Mouse (Mus musculus) splenic B cell, adult 2 months (primary cell): Measurements from ENCODE around the gene Cyp4a10.
A peak's percentile ranks its signal among the peaks of the same experiment; 100 is the strongest.
"Not testable (repeated sequence)": the region's sequence is repeated elsewhere in the genome, so short reads cannot be mapped to it uniquely, and the experiment has no call there.

ENCODE experiments used
- DNase-seq: peaks from one replicate; pipeline ENCODE4 v3.0.0-alpha.2; 2011; ENCODE audit warnings: low read depth, low spot score
- H3K27me3 ChIP-seq: 2 replicates; pipeline ENCODE4 v1.6.1; 2012; ENCODE audit warnings: mild to moderate bottlenecking, low read length, moderate library complexity, mixed read lengths; ENCODE audit not compliant: control insufficient read depth, poor library complexity, insufficient read depth, severe bottlenecking
- H3K36me3 ChIP-seq: 2 replicates; pipeline ENCODE4 v1.6.1; 2012; ENCODE audit warnings: mild to moderate bottlenecking, low read length, moderate library complexity, mixed read lengths; ENCODE audit not compliant: control insufficient read depth, poor library complexity, insufficient read depth, severe bottlenecking

Cyp4a10 gene

GRCm38 (mm10) chr4:115518000-115518399 is at the start of gene Cyp4a10:
Gene Cyp4a10 (plus strand): TSS chr4:115518264.
- not testable (repeated sequence) for DNase-seq, H3K27me3 ChIP-seq, H3K36me3 ChIP-seq

- not testable (repeated sequence) for H3K36me3 ChIP-seq, H3K27me3 ChIP-seq, DNase-seq
Observed at GRCm38 (mm10) chr4:115473585-115473984, 44.5 kb upstream of the Cyp4a10 start.

- DNase-seq = peak; percentile 5
- H3K36me3 ChIP-seq, H3K27me3 ChIP-seq: not testable (repeated sequence)
Observed at GRCm38 (mm10) chr4:115476051-115476450, 42.0 kb upstream of the Cyp4a10 start.

GRCm38 (mm10) chr4:115481006-115481652 is 36.9 kb upstream of the Cyp4a10 start:
- H3K36me3 ChIP-seq = no peaks in the 10 kb centered on the region
- no peaks in the 10 kb centered on the region for H3K27me3 ChIP-seq
- DNase-seq = no peak

GRCm38 (mm10) chr4:115496001-115496400 is 22.1 kb upstream of the Cyp4a10 start, which contains the start of gene Cyp4a14:
Gene Cyp4a14 (minus strand): TSS chr4:115496142.
- Histone ChIP-seq H3K27me3 (no peaks in the 10 kb centered on the region), H3K36me3 (no peaks in the 10 kb centered on the region)
- no peak for DNase-seq

- H3K36me3 ChIP-seq = no peaks in the 10 kb centered on the region
- no peaks in the 10 kb centered on the region for H3K27me3 ChIP-seq
- no peak for DNase-seq
Observed at GRCm38 (mm10) chr4:115497466-115497865, 20.6 kb upstream of the Cyp4a10 start.

- DNase-seq, H3K36me3 ChIP-seq, H3K27me3 ChIP-seq: not testable (repeated sequence)
Observed at GRCm38 (mm10) chr4:115513964-115514363, 4.1 kb upstream of the Cyp4a10 start.

- H3K27me3 ChIP-seq = no peaks in the 10 kb centered on the region
- DNase-seq = no peak
- H3K36me3 ChIP-seq = no peaks in the 10 kb centered on the region
Observed at GRCm38 (mm10) chr4:115519444-115519843, 1.4 kb downstream of the Cyp4a10 start.

GRCm38 (mm10) chr4:115521766-115522165 is 3.7 kb downstream of the Cyp4a10 start:
- no peak for DNase-seq
- Histone ChIP-seq H3K36me3 (no peaks in the 10 kb centered on the region), H3K27me3 (no peaks in the 10 kb centered on the region)

- DNase-seq = no peak
- H3K27me3 ChIP-seq = no peaks in the 10 kb centered on the region
Observed at GRCm38 (mm10) chr4:115545101-115545500, 27.0 kb downstream of the Cyp4a10 start.

GRCm38 (mm10) chr4:115546141-115546828 is 28.2 kb downstream of the Cyp4a10 start:
- no peak for DNase-seq
- Histone ChIP-seq H3K36me3 (no peaks in the 10 kb centered on the region), H3K27me3 (no peaks in the 10 kb centered on the region)

More at GRCm38 (mm10) chr4:115545101-115545500, 27.0 kb downstream of the Cyp4a10 start:
- H3K36me3 ChIP-seq = no peaks in the 10 kb centered on the region

- Histone ChIP-seq H3K36me3 (no peaks in the 10 kb centered on the region), H3K27me3 (no peaks in the 10 kb centered on the region)
Observed at GRCm38 (mm10) chr4:115552726-115553125, 34.7 kb downstream of the Cyp4a10 start.

GRCm38 (mm10) chr4:115555513-115555912 is 37.4 kb downstream of the Cyp4a10 start:
- Histone ChIP-seq H3K27me3 (no peaks in the 10 kb centered on the region), H3K36me3 (no peaks in the 10 kb centered on the region)
- DNase-seq = no peak

More at GRCm38 (mm10) chr4:115552726-115553125, 34.7 kb downstream of the Cyp4a10 start:
- DNase-seq = no peak

GRCm38 (mm10) chr4:115557861-115558561 is 39.9 kb downstream of the Cyp4a10 start:
- no peak for DNase-seq
- H3K36me3 ChIP-seq = no peaks in the 10 kb centered on the region

GRCm38 (mm10) chr4:115561236-115561635 is 43.2 kb downstream of the Cyp4a10 start:
- H3K36me3 ChIP-seq, DNase-seq: not testable (repeated sequence)

More at GRCm38 (mm10) chr4:115557861-115558561, 39.9 kb downstream of the Cyp4a10 start:
- H3K27me3 ChIP-seq = no peaks in the 10 kb centered on the region

More at GRCm38 (mm10) chr4:115561236-115561635, 43.2 kb downstream of the Cyp4a10 start:
- not testable (repeated sequence) for H3K27me3 ChIP-seq
